Mouse (Mus musculus) heart, postnatal 0 days (tissue): Measurements from ENCODE around the gene Rasl11b. TPM values are rescaled to one million over a fixed set of nuclear protein-coding genes. Genes with fewer than 3 reads are reported as not detected.

ENCODE experiments used
- ATAC-seq: fragments of 200-750 bp; cut with Nextera tagmentation; 2 replicates; pipeline ENCODE4 v1.8.0; 2017; ENCODE audit warnings: low read depth, moderate number of reproducible peaks, moderate library complexity; ENCODE audit not compliant: insufficient read depth
- DNase-seq: peaks from one replicate; pipeline ENCODE4 v3.0.0-alpha.2; 2016; ENCODE audit warnings: low spot score
- H3K27ac ChIP-seq: fragments of 300-500 bp; sonication (generic); 2 replicates; pipeline ENCODE4 v1.5.1; 2014; ENCODE audit warnings: low read depth, mild to moderate bottlenecking
- H3K27me3 ChIP-seq: fragments of 300-500 bp; sonication (generic); 2 replicates; pipeline ENCODE4 v1.6.1; 2014; ENCODE audit warnings: low read length, mixed read lengths; ENCODE audit not compliant: control insufficient read depth, insufficient read depth
- H3K36me3 ChIP-seq: fragments of 300-500 bp; sonication (generic); replicated peaks from 2 replicates; pipeline ENCODE4 v1.6.1; 2014; ENCODE audit warnings: low read length, mixed read lengths; ENCODE audit not compliant: control insufficient read depth, insufficient read depth
- H3K4me1 ChIP-seq: fragments of 300-500 bp; sonication (generic); 2 replicates; pipeline ENCODE4 v1.6.1; 2014; ENCODE audit warnings: antibody characterized with exemption; ENCODE audit not compliant: control insufficient read depth, insufficient read depth
- H3K4me2 ChIP-seq: fragments of 300-500 bp; sonication (generic); 2 replicates; pipeline ENCODE4 v1.6.1; 2014; ENCODE audit warnings: low read depth, mild to moderate bottlenecking, low read length, moderate library complexity
- H3K4me3 ChIP-seq: fragments of 300-500 bp; sonication (generic); 2 replicates; pipeline ENCODE4 v1.5.1; 2014; ENCODE audit warnings: low read depth, low read length
- H3K9ac ChIP-seq: fragments of 300-500 bp; sonication (generic); replicated peaks from 2 replicates; pipeline ENCODE4 v1.6.1; 2014; ENCODE audit warnings: low read depth, low read length, mixed read lengths
- H3K9me3 ChIP-seq: fragments of 300-500 bp; sonication (generic); replicated peaks from 2 replicates; pipeline ENCODE4 v1.6.1; 2016; ENCODE audit warnings: low read length; ENCODE audit not compliant: control insufficient read depth
- CTCF ChIP-seq: IDR thresholded peaks from 2 replicates; pipeline ENCODE4 v1.5.1; 2016; ENCODE audit warnings: antibody characterized with exemption, control low read depth, low read depth
- EP300 ChIP-seq: IDR thresholded peaks from 2 replicates; pipeline ENCODE4 v1.6.1; 2016; ENCODE audit warnings: antibody characterized with exemption, low read depth
- WGBS: fragments of 180-500 bp; shearing (Covaris S2); extraction: QIAGEN DNeasy Blood & Tissue Kit; methylation state at CpG from one replicate; pipeline ENCODE4 v1.1.7; 2014; 5-methylcytosine and 5-hydroxymethylcytosine counted together
- polyA plus RNA-seq: library from polyadenylated mRNA; unstranded; fragments of >200 nt; fragmentation: Nextera tagmentation; extraction: Ambion mirVana; gene quantifications from 2 replicates; pipeline ENCODE4 v1.2.1, GENCODE M21; 2015
- total RNA-seq: library from RNA; depleted of rRNA; stranded (reverse); fragments of >200 nt; gene quantifications from 2 replicates; pipeline ENCODE4 v1.2.3, GENCODE M21; 2014; ENCODE audit warnings: low replicate concordance

The Rasl11b gene
- total and polyA plus RNA-seq, 2 experiments from 2014 or later = 24.5 to 67.8 TPM

GRCm38 (mm10) chr5:74163141-74163540 lies 31.9 kb upstream of the Rasl11b start:
- Histone ChIP-seq H3K9me3 (no peaks in the 10 kb centered on the region), H3K36me3 (no peaks in the 10 kb centered on the region), H3K4me1 (peaks cover 38% of the 10 kb centered on the region), H3K27ac (0 out of 2 replicates have a peak overlapping the region, but pooled peaks have one; percentile 18), H3K4me2 (no peak overlapping the region), H3K4me3 (no peak overlapping the region), H3K27me3 (no peaks in the 10 kb centered on the region), H3K9ac (no peak overlapping the region)
- TF ChIP-seq EP300 = no peak
- ATAC-seq = no peak
- DNase-seq = no peak
- 52% methylated on average over 6 of the region's 6 CpGs for WGBS

GRCm38 (mm10) chr5:74164547-74164946 lies 30.5 kb upstream of the Rasl11b start:
- Histone ChIP-seq H3K9ac (no peak overlapping the region), H3K27me3 (no peaks in the 10 kb centered on the region), H3K4me2 (no peak overlapping the region), H3K36me3 (no peaks in the 10 kb centered on the region), H3K4me1 (peaks cover 38% of the 10 kb centered on the region), H3K4me3 (no peak overlapping the region), H3K9me3 (no peaks in the 10 kb centered on the region), H3K27ac (no peak overlapping the region)
- ATAC-seq (no peak), DNase-seq (no peak)
- WGBS = 88% methylated on average over 7 of the region's 7 CpGs
- TF ChIP-seq CTCF (no peak), EP300 (no peak)

GRCm38 (mm10) chr5:74166642-74167041 lies 28.4 kb upstream of the Rasl11b start:
- Histone ChIP-seq H3K9me3 (no peaks in the 10 kb centered on the region), H3K36me3 (no peaks in the 10 kb centered on the region), H3K27me3 (no peaks in the 10 kb centered on the region), H3K4me1 (peaks cover 31% of the 10 kb centered on the region), H3K27ac (no peak overlapping the region), H3K9ac (no peak overlapping the region), H3K4me3 (no peak overlapping the region), H3K4me2 (no peak overlapping the region)
- WGBS = 84% methylated on average over 3 of the region's 3 CpGs
- no peak for TF ChIP-seq EP300
- no peak for TF ChIP-seq CTCF
- no peak for ATAC-seq
- DNase-seq = no peak

GRCm38 (mm10) chr5:74168085-74168484 lies 27.0 kb upstream of the Rasl11b start:
- no peaks in the 10 kb centered on the region for H3K9me3 ChIP-seq
- no peak for ATAC-seq
- H3K36me3 ChIP-seq = no peaks in the 10 kb centered on the region
- no peaks in the 10 kb centered on the region for H3K27me3 ChIP-seq
- H3K27ac ChIP-seq = no peak overlapping the region; the same call in 1 of the 2 replicates
- DNase-seq = no peak
- peaks cover 27% of the 10 kb centered on the region for H3K4me1 ChIP-seq
- H3K4me3 ChIP-seq = no peak overlapping the region
- TF ChIP-seq CTCF = no peak
- TF ChIP-seq EP300 = no peak
- 81% methylated on average over 3 of the region's 3 CpGs for WGBS
- H3K9ac ChIP-seq = no peak overlapping the region
- H3K4me2 ChIP-seq = no peak overlapping the region

GRCm38 (mm10) chr5:74171768-74172167 lies 23.3 kb upstream of the Rasl11b start:
- Histone ChIP-seq H3K27ac (peak overlapping the region; percentile 88), H3K9ac (no peak overlapping the region), H3K4me2 (no peak overlapping the region), H3K4me3 (no peak overlapping the region), H3K27me3 (no peaks in the 10 kb centered on the region), H3K36me3 (no peaks in the 10 kb centered on the region), H3K9me3 (no peaks in the 10 kb centered on the region), H3K4me1 (peaks cover 23% of the 10 kb centered on the region)
- no peak for DNase-seq
- no peak for ATAC-seq
- WGBS = 67% methylated on average over 9 of the region's 9 CpGs
- no peak for TF ChIP-seq CTCF

- no peaks in the 10 kb centered on the region for H3K36me3 ChIP-seq
- peak overlapping the region; percentile 56 for H3K4me2 ChIP-seq
- H3K9ac ChIP-seq = no peak overlapping the region
- no peaks in the 10 kb centered on the region for H3K9me3 ChIP-seq
- peaks cover 23% of the 10 kb centered on the region for H3K4me1 ChIP-seq
- H3K4me3 ChIP-seq = peak overlapping the region; percentile 17
- H3K27ac ChIP-seq = peak overlapping the region; percentile 88
- WGBS = 17% methylated on average over 12 of the region's 12 CpGs
- TF ChIP-seq CTCF = no peak
- TF ChIP-seq EP300 = no peak
- ATAC-seq (peak; percentile 86), DNase-seq (peak; percentile 87)
- H3K27me3 ChIP-seq = no peaks in the 10 kb centered on the region
These were observed 22.9 kb upstream of the Rasl11b start for GRCm38 (mm10) chr5:74172208-74172607.
